Mouse (Mus musculus): Measurements from ENCODE around the gene Foxp1. TPM values are rescaled to one million over a fixed set of nuclear protein-coding genes. Genes with fewer than 3 reads are reported as not detected.

Foxp1 gene
- polyA plus RNA-seq, 1 experiment from 2014 or later, result 45.3 TPM

GRCm38 (mm10) chr6:99042175-99042954, 480.2 kb downstream of the Foxp1 start:
- no peak for TF ChIP-seq CTCF (IDR thresholded peaks at IDR 0.05; ENCODE audit: low read depth)
- 60% methylated on average over 6 of the region's 6 CpGs for WGBS
- H3K27ac ChIP-seq (ENCODE audit: low read depth, low read length), result no peak overlapping the region

GRCm38 (mm10) chr6:99038977-99039376, 483.5 kb downstream of the Foxp1 start:
- H3K36me3 ChIP-seq (ENCODE audit: control insufficient read depth, insufficient read depth), result no peaks in the 10 kb centered on the region
- H3K4me2 ChIP-seq (replicated peaks; ENCODE audit: low read depth), result no peak overlapping the region
- WGBS, result 82% methylated on average over 2 of the region's 2 CpGs
- H3K9ac ChIP-seq (ENCODE audit: low read depth, low read length), result no peak overlapping the region
- no peaks in the 10 kb centered on the region for H3K9me3 ChIP-seq (ENCODE audit: control insufficient read depth)
- ATAC-seq, result no peak; the same call in 1 of the 2 replicates
- no peaks in the 10 kb centered on the region for H3K27me3 ChIP-seq (replicated peaks; ENCODE audit: control insufficient read depth, insufficient read depth, low read length)
- no peak overlapping the region for H3K4me3 ChIP-seq (ENCODE audit: low read depth, low read length)
- H3K27ac ChIP-seq (ENCODE audit: low read depth, low read length), result no peak overlapping the region
- no peak for TF ChIP-seq CTCF (IDR thresholded peaks at IDR 0.05; ENCODE audit: low read depth)
- H3K4me1 ChIP-seq (replicated peaks; ENCODE audit: control insufficient read depth, insufficient read depth, low read length), result no peaks in the 10 kb centered on the region; the same call in 1 of the 2 replicates

More at GRCm38 (mm10) chr6:99042175-99042954, 480.2 kb downstream of the Foxp1 start:
- Histone ChIP-seq H3K4me1 (replicated peaks; ENCODE audit: control insufficient read depth, insufficient read depth, low read length) (0 out of 2 replicates have a peak, but pooled peaks cover 2% of the 10 kb centered on the region), H3K36me3 (ENCODE audit: control insufficient read depth, insufficient read depth) (no peaks in the 10 kb centered on the region), H3K4me3 (ENCODE audit: low read depth, low read length) (no peak overlapping the region), H3K9me3 (ENCODE audit: control insufficient read depth) (no peaks in the 10 kb centered on the region), H3K9ac (ENCODE audit: low read depth, low read length) (no peak overlapping the region), H3K27me3 (replicated peaks; ENCODE audit: control insufficient read depth, insufficient read depth, low read length) (no peaks in the 10 kb centered on the region), H3K4me2 (replicated peaks; ENCODE audit: low read depth) (no peak overlapping the region)
- peak; percentile 66 for ATAC-seq

- H3K4me1 ChIP-seq (replicated peaks; ENCODE audit: control insufficient read depth, insufficient read depth, low read length), result peaks cover 4% of the 10 kb centered on the region; the same call in 1 of the 2 replicates
- no peak overlapping the region for H3K9ac ChIP-seq (ENCODE audit: low read depth, low read length)
- peak; percentile 61 for ATAC-seq
- H3K4me3 ChIP-seq (ENCODE audit: low read depth, low read length), result no peak overlapping the region
- H3K27me3 ChIP-seq (replicated peaks; ENCODE audit: control insufficient read depth, insufficient read depth, low read length), result no peaks in the 10 kb centered on the region
- no peaks in the 10 kb centered on the region for H3K9me3 ChIP-seq (ENCODE audit: control insufficient read depth)
- TF ChIP-seq CTCF (IDR thresholded peaks at IDR 0.05; ENCODE audit: low read depth), result no peak
- H3K4me2 ChIP-seq (replicated peaks; ENCODE audit: low read depth), result no peak overlapping the region
- H3K36me3 ChIP-seq (ENCODE audit: control insufficient read depth, insufficient read depth), result no peaks in the 10 kb centered on the region
- peak overlapping the region; percentile 35 for H3K27ac ChIP-seq (ENCODE audit: low read depth, low read length)
- WGBS, result 70% methylated on average over 8 of the region's 8 CpGs
Observed at GRCm38 (mm10) chr6:99035459-99036375, 486.8 kb downstream of the Foxp1 start.

GRCm38 (mm10) chr6:99033062-99033461, 489.5 kb downstream of the Foxp1 start:
- Histone ChIP-seq H3K4me2 (replicated peaks; ENCODE audit: low read depth) (no peak overlapping the region), H3K27me3 (replicated peaks; ENCODE audit: control insufficient read depth, insufficient read depth, low read length) (no peaks in the 10 kb centered on the region), H3K4me3 (ENCODE audit: low read depth, low read length) (no peak overlapping the region), H3K36me3 (ENCODE audit: control insufficient read depth, insufficient read depth) (no peaks in the 10 kb centered on the region), H3K27ac (ENCODE audit: low read depth, low read length) (no peak overlapping the region), H3K4me1 (replicated peaks; ENCODE audit: control insufficient read depth, insufficient read depth, low read length) (peaks cover 7% of the 10 kb centered on the region), H3K9ac (ENCODE audit: low read depth, low read length) (no peak overlapping the region), H3K9me3 (ENCODE audit: control insufficient read depth) (no peaks in the 10 kb centered on the region)
- 45% methylated on average over 6 of the region's 6 CpGs for WGBS
- peak; percentile 67 for TF ChIP-seq CTCF (IDR thresholded peaks at IDR 0.05; ENCODE audit: low read depth)
- ATAC-seq, result no peak

- Histone ChIP-seq H3K4me2 (replicated peaks; ENCODE audit: low read depth) (no peak overlapping the region), H3K27me3 (replicated peaks; ENCODE audit: control insufficient read depth, insufficient read depth, low read length) (no peaks in the 10 kb centered on the region), H3K9ac (ENCODE audit: low read depth, low read length) (no peak overlapping the region), H3K27ac (ENCODE audit: low read depth, low read length) (no peak overlapping the region), H3K9me3 (ENCODE audit: control insufficient read depth) (no peaks in the 10 kb centered on the region), H3K4me3 (ENCODE audit: low read depth, low read length) (no peak overlapping the region), H3K4me1 (replicated peaks; ENCODE audit: control insufficient read depth, insufficient read depth, low read length) (peaks cover 7% of the 10 kb centered on the region), H3K36me3 (ENCODE audit: control insufficient read depth, insufficient read depth) (no peaks in the 10 kb centered on the region)
- no peak for ATAC-seq
- TF ChIP-seq CTCF (IDR thresholded peaks at IDR 0.05; ENCODE audit: low read depth), result no peak
- 45% methylated on average over 9 of the region's 9 CpGs for WGBS
Observed at GRCm38 (mm10) chr6:99031321-99031903, 491.1 kb downstream of the Foxp1 start.

GRCm38 (mm10) chr6:99030251-99030650, 492.3 kb downstream of the Foxp1 start:
- H3K4me2 ChIP-seq (replicated peaks; ENCODE audit: low read depth), result no peak overlapping the region
- H3K9me3 ChIP-seq (ENCODE audit: control insufficient read depth), result no peaks in the 10 kb centered on the region
- no peak overlapping the region for H3K9ac ChIP-seq (ENCODE audit: low read depth, low read length)
- H3K27me3 ChIP-seq (replicated peaks; ENCODE audit: control insufficient read depth, insufficient read depth, low read length), result no peaks in the 10 kb centered on the region
- WGBS, result 54% methylated on average over 6 of the region's 6 CpGs
- no peak overlapping the region for H3K4me3 ChIP-seq (ENCODE audit: low read depth, low read length)
- no peak overlapping the region for H3K27ac ChIP-seq (ENCODE audit: low read depth, low read length)
- no peaks in the 10 kb centered on the region for H3K36me3 ChIP-seq (ENCODE audit: control insufficient read depth, insufficient read depth)
- peak; percentile 65 for TF ChIP-seq CTCF (IDR thresholded peaks at IDR 0.05; ENCODE audit: low read depth)
- ATAC-seq, result no peak
- peaks cover 7% of the 10 kb centered on the region for H3K4me1 ChIP-seq (replicated peaks; ENCODE audit: control insufficient read depth, insufficient read depth, low read length)

All from intestine, postnatal 0 days (tissue).